Mouse (Mus musculus): ENCODE results near the gene Orm2. TPM values are rescaled to one million over a fixed set of nuclear protein-coding genes. Genes with fewer than 3 reads are reported as not detected.

The Orm2 gene
- polyA plus RNA-seq, 2 experiments, result not detected

GRCm38 (mm10) chr4:63401620-63402019, 39.4 kb downstream of the Orm2 start:
- WGBS, result 72% methylated on average over 6 of the region's 6 CpGs
- DNase-seq (ENCODE audit: low spot score), result no peak
- 0 out of 2 replicates have a peak overlapping the region, but pooled peaks have one; percentile 28 for H3K27ac ChIP-seq (replicated peaks; ENCODE audit: low read depth, low read length)
- no peak overlapping the region for H3K4me3 ChIP-seq (replicated peaks; ENCODE audit: low read length)
- no peak for TF ChIP-seq POLR2A (IDR thresholded peaks at IDR 0.05; ENCODE audit: borderline replicate concordance, extremely low read depth, insufficient read depth, insufficient read length)
- no peaks in the 10 kb centered on the region for H3K9me3 ChIP-seq (ENCODE audit: control insufficient read depth, low read length)
- peaks cover 50% of the 10 kb centered on the region for H3K4me1 ChIP-seq (ENCODE audit: control insufficient read depth, insufficient read depth, low read length)
- H3K36me3 ChIP-seq (ENCODE audit: control insufficient read depth, insufficient read depth, low read length), result peaks cover 9% of the 10 kb centered on the region
- no peaks in the 10 kb centered on the region for H3K27me3 ChIP-seq (ENCODE audit: control insufficient read depth, insufficient read depth, low read length)
- ATAC-seq (ENCODE audit: low FRiP score, low read depth), result no peak
- no peak overlapping the region; the same call in 1 of the 2 replicates for H3K9ac ChIP-seq (ENCODE audit: low read depth, low read length, severe bottlenecking)
- no peak overlapping the region for H3K4me2 ChIP-seq (replicated peaks; ENCODE audit: low read depth, low read length, severe bottlenecking)

GRCm38 (mm10) chr4:63402056-63402455, 39.8 kb downstream of the Orm2 start:
- H3K9me3 ChIP-seq (ENCODE audit: control insufficient read depth, low read length), result no peaks in the 10 kb centered on the region
- no peak for DNase-seq (ENCODE audit: low spot score)
- H3K9ac ChIP-seq (ENCODE audit: low read depth, low read length, severe bottlenecking), result 0 out of 2 replicates have a peak overlapping the region, but pooled peaks have one; percentile 48
- ATAC-seq (ENCODE audit: low FRiP score, low read depth), result no peak
- TF ChIP-seq POLR2A (IDR thresholded peaks at IDR 0.05; ENCODE audit: borderline replicate concordance, extremely low read depth, insufficient read depth, insufficient read length), result no peak
- H3K4me1 ChIP-seq (ENCODE audit: control insufficient read depth, insufficient read depth, low read length), result peaks cover 50% of the 10 kb centered on the region
- peak overlapping the region; percentile 51 for H3K4me2 ChIP-seq (replicated peaks; ENCODE audit: low read depth, low read length, severe bottlenecking)
- H3K4me3 ChIP-seq (replicated peaks; ENCODE audit: low read length), result no peak overlapping the region
- no peaks in the 10 kb centered on the region for H3K27me3 ChIP-seq (ENCODE audit: control insufficient read depth, insufficient read depth, low read length)
- 90% methylated on average over 5 of the region's 10 CpGs for WGBS
- 0 out of 2 replicates have a peak overlapping the region, but pooled peaks have one; percentile 89 for H3K27ac ChIP-seq (replicated peaks; ENCODE audit: low read depth, low read length)
- peaks cover 7% of the 10 kb centered on the region for H3K36me3 ChIP-seq (ENCODE audit: control insufficient read depth, insufficient read depth, low read length)

GRCm38 (mm10) chr4:63402558-63402957, 40.3 kb downstream of the Orm2 start:
- Histone ChIP-seq H3K27ac (replicated peaks; ENCODE audit: low read depth, low read length) (peak overlapping the region; percentile 89), H3K27me3 (ENCODE audit: control insufficient read depth, insufficient read depth, low read length) (no peaks in the 10 kb centered on the region), H3K4me2 (replicated peaks; ENCODE audit: low read depth, low read length, severe bottlenecking) (peak overlapping the region; percentile 51), H3K9me3 (ENCODE audit: control insufficient read depth, low read length) (no peaks in the 10 kb centered on the region), H3K36me3 (ENCODE audit: control insufficient read depth, insufficient read depth, low read length) (peaks cover 2% of the 10 kb centered on the region), H3K4me1 (ENCODE audit: control insufficient read depth, insufficient read depth, low read length) (peaks cover 50% of the 10 kb centered on the region), H3K9ac (ENCODE audit: low read depth, low read length, severe bottlenecking) (peak overlapping the region; percentile 48), H3K4me3 (replicated peaks; ENCODE audit: low read length) (peak overlapping the region; percentile 32)
- TF ChIP-seq POLR2A (IDR thresholded peaks at IDR 0.05; ENCODE audit: borderline replicate concordance, extremely low read depth, insufficient read depth, insufficient read length), result no peak
- WGBS, result 41% methylated on average over 6 of the region's 6 CpGs
- no peak for ATAC-seq (ENCODE audit: low FRiP score, low read depth)
- no peak for DNase-seq (ENCODE audit: low spot score)

GRCm38 (mm10) chr4:63403040-63403959, 41.1 kb downstream of the Orm2 start, which contains the start of gene Akna:
Akna (minus strand) TSS chr4:63403354.
- Histone ChIP-seq H3K4me1 (ENCODE audit: control insufficient read depth, insufficient read depth, low read length) (peaks cover 54% of the 10 kb centered on the region), H3K36me3 (ENCODE audit: control insufficient read depth, insufficient read depth, low read length) (no peaks in the 10 kb centered on the region), H3K27ac (replicated peaks; ENCODE audit: low read depth, low read length) (peak within 1 kb of the TSS; percentile 89), H3K9me3 (ENCODE audit: control insufficient read depth, low read length) (no peaks in the 10 kb centered on the region), H3K4me3 (replicated peaks; ENCODE audit: low read length) (peak within 1 kb of the TSS; percentile 32), H3K4me2 (replicated peaks; ENCODE audit: low read depth, low read length, severe bottlenecking) (peak within 1 kb of the TSS; percentile 51), H3K9ac (ENCODE audit: low read depth, low read length, severe bottlenecking) (peak within 1 kb of the TSS; percentile 48), H3K27me3 (ENCODE audit: control insufficient read depth, insufficient read depth, low read length) (no peaks in the 10 kb centered on the region)
- ATAC-seq (ENCODE audit: low FRiP score, low read depth), result peak; percentile 91
- peak; percentile 92 for DNase-seq (ENCODE audit: low spot score)
- TF ChIP-seq POLR2A (IDR thresholded peaks at IDR 0.05; ENCODE audit: borderline replicate concordance, extremely low read depth, insufficient read depth, insufficient read length), result peak; percentile 81; the same call in 1 of the 2 replicates
- WGBS, result 7% methylated on average over 15 of the region's 17 CpGs

- 69% methylated on average over 7 of the region's 7 CpGs for WGBS
- no peak overlapping the region for H3K4me3 ChIP-seq (replicated peaks; ENCODE audit: low read length)
- no peak for DNase-seq (ENCODE audit: low spot score)
- TF ChIP-seq POLR2A (IDR thresholded peaks at IDR 0.05; ENCODE audit: borderline replicate concordance, extremely low read depth, insufficient read depth, insufficient read length), result no peak
- H3K4me2 ChIP-seq (replicated peaks; ENCODE audit: low read depth, low read length, severe bottlenecking), result no peak overlapping the region
- no peak for ATAC-seq (ENCODE audit: low FRiP score, low read depth)
- no peak overlapping the region; the same call in 1 of the 2 replicates for H3K9ac ChIP-seq (ENCODE audit: low read depth, low read length, severe bottlenecking)
- no peaks in the 10 kb centered on the region for H3K27me3 ChIP-seq (ENCODE audit: control insufficient read depth, insufficient read depth, low read length)
- H3K9me3 ChIP-seq (ENCODE audit: control insufficient read depth, low read length), result no peaks in the 10 kb centered on the region
- H3K27ac ChIP-seq (replicated peaks; ENCODE audit: low read depth, low read length), result peak overlapping the region; percentile 89; the same call in 1 of the 2 replicates
- no peaks in the 10 kb centered on the region for H3K36me3 ChIP-seq (ENCODE audit: control insufficient read depth, insufficient read depth, low read length)
- peaks cover 56% of the 10 kb centered on the region for H3K4me1 ChIP-seq (ENCODE audit: control insufficient read depth, insufficient read depth, low read length)
Measured at GRCm38 (mm10) chr4:63404205-63404604, 42.0 kb downstream of the Orm2 start.
